Mouse (Mus musculus): ENCODE data around the gene Dact1. TPM values are rescaled to one million over a fixed set of nuclear protein-coding genes. Genes with fewer than 3 reads are reported as not detected.

Dact1 gene
- polyA plus RNA-seq, 1 experiment = 4.2 TPM

GRCm38 (mm10) chr12:71354656-71355055 is 45.0 kb downstream of the Dact1 start:
- H3K4me3 ChIP-seq (ENCODE audit: low read depth, low read length) = no peak overlapping the region

GRCm38 (mm10) chr12:71355092-71355491 is 45.4 kb downstream of the Dact1 start:
- WGBS = 34% methylated on average over 3 of the region's 3 CpGs
- Histone ChIP-seq H3K27ac (ENCODE audit: insufficient read depth, low read depth, low read length) (no peak overlapping the region), H3K27me3 (ENCODE audit: control insufficient read depth, insufficient read depth, low read length) (no peaks in the 10 kb centered on the region), H3K4me1 (ENCODE audit: control insufficient read depth, insufficient read depth, insufficient read length, low read length) (no peaks in the 10 kb centered on the region; the same call in 1 of the 2 replicates), H3K36me3 (ENCODE audit: control insufficient read depth, insufficient read depth, low read length) (no peaks in the 10 kb centered on the region), H3K4me3 (ENCODE audit: low read depth, low read length) (no peak overlapping the region)
- TF ChIP-seq POLR2A (IDR thresholded peaks at IDR 0.05; ENCODE audit: low read depth, low read length) (no peak), CTCF (IDR thresholded peaks at IDR 0.05; ENCODE audit: extremely low read depth, insufficient read length, insufficient replicate concordance, low read depth, low read length) (no peak)

More at GRCm38 (mm10) chr12:71354656-71355055, 45.0 kb downstream of the Dact1 start:
- Histone ChIP-seq H3K27ac (ENCODE audit: insufficient read depth, low read depth, low read length) (no peak overlapping the region), H3K4me1 (ENCODE audit: control insufficient read depth, insufficient read depth, insufficient read length, low read length) (no peaks in the 10 kb centered on the region; the same call in 1 of the 2 replicates), H3K36me3 (ENCODE audit: control insufficient read depth, insufficient read depth, low read length) (no peaks in the 10 kb centered on the region), H3K27me3 (ENCODE audit: control insufficient read depth, insufficient read depth, low read length) (no peaks in the 10 kb centered on the region)
- TF ChIP-seq POLR2A (IDR thresholded peaks at IDR 0.05; ENCODE audit: low read depth, low read length) = no peak
- no peak for TF ChIP-seq CTCF (IDR thresholded peaks at IDR 0.05; ENCODE audit: extremely low read depth, insufficient read length, insufficient replicate concordance, low read depth, low read length)
- WGBS = 76% methylated on average over 10 of the region's 10 CpGs

GRCm38 (mm10) chr12:71361616-71362015 is 51.9 kb downstream of the Dact1 start:
- WGBS = 85% methylated on average over 7 of the region's 7 CpGs
- Histone ChIP-seq H3K27ac (ENCODE audit: insufficient read depth, low read depth, low read length) (no peak overlapping the region), H3K4me1 (ENCODE audit: control insufficient read depth, insufficient read depth, insufficient read length, low read length) (no peaks in the 10 kb centered on the region), H3K36me3 (ENCODE audit: control insufficient read depth, insufficient read depth, low read length) (no peaks in the 10 kb centered on the region), H3K27me3 (ENCODE audit: control insufficient read depth, insufficient read depth, low read length) (no peaks in the 10 kb centered on the region), H3K4me3 (ENCODE audit: low read depth, low read length) (no peak overlapping the region)
- TF ChIP-seq POLR2A (IDR thresholded peaks at IDR 0.05; ENCODE audit: low read depth, low read length) (no peak), CTCF (IDR thresholded peaks at IDR 0.05; ENCODE audit: extremely low read depth, insufficient read length, insufficient replicate concordance, low read depth, low read length) (no peak)

DNA sequence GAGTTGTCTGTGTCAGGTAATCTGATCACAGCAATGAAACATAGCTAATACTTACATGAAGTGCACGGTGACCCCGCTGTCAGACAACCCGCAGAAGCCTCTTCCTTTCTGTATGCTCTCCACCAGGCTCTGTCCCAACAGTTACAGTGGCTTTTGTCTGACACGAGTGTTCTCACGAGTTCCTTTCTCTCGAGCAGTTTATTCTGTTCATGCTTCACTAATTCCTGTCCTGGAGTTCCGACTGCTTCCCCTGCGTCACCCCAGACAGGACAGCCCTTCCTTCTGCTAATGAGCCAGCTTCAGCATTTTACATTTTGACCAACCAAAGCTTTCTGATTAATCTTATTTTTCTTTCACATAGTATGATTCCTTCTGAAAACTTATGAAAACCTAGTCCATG is 52.7 kb downstream of the Dact1 start:
- H3K36me3 ChIP-seq (ENCODE audit: control insufficient read depth, insufficient read depth, low read length) = no peaks in the 10 kb centered on the region
- WGBS = 90% methylated on average over 8 of the region's 8 CpGs

GRCm38 (mm10) chr12:71364106-71364505 is 54.4 kb downstream of the Dact1 start:
- WGBS = 64% methylated on average over 7 of the region's 7 CpGs
- no peaks in the 10 kb centered on the region for H3K27me3 ChIP-seq (ENCODE audit: control insufficient read depth, insufficient read depth, low read length)
- no peak overlapping the region for H3K4me3 ChIP-seq (ENCODE audit: low read depth, low read length)
- H3K4me1 ChIP-seq (ENCODE audit: control insufficient read depth, insufficient read depth, insufficient read length, low read length) = no peaks in the 10 kb centered on the region
- H3K36me3 ChIP-seq (ENCODE audit: control insufficient read depth, insufficient read depth, low read length) = no peaks in the 10 kb centered on the region
- H3K27ac ChIP-seq (ENCODE audit: insufficient read depth, low read depth, low read length) = no peak overlapping the region
- no peak for TF ChIP-seq POLR2A (IDR thresholded peaks at IDR 0.05; ENCODE audit: low read depth, low read length)
- no peak for TF ChIP-seq CTCF (IDR thresholded peaks at IDR 0.05; ENCODE audit: extremely low read depth, insufficient read length, insufficient replicate concordance, low read depth, low read length)

More for the DNA sequence above, 52.7 kb downstream of the Dact1 start:
- Histone ChIP-seq H3K4me3 (ENCODE audit: low read depth, low read length) (no peak overlapping the region), H3K27ac (ENCODE audit: insufficient read depth, low read depth, low read length) (no peak overlapping the region), H3K27me3 (ENCODE audit: control insufficient read depth, insufficient read depth, low read length) (no peaks in the 10 kb centered on the region), H3K4me1 (ENCODE audit: control insufficient read depth, insufficient read depth, insufficient read length, low read length) (no peaks in the 10 kb centered on the region)
- no peak for TF ChIP-seq POLR2A (IDR thresholded peaks at IDR 0.05; ENCODE audit: low read depth, low read length)
- no peak for TF ChIP-seq CTCF (IDR thresholded peaks at IDR 0.05; ENCODE audit: extremely low read depth, insufficient read length, insufficient replicate concordance, low read depth, low read length)

DNA sequence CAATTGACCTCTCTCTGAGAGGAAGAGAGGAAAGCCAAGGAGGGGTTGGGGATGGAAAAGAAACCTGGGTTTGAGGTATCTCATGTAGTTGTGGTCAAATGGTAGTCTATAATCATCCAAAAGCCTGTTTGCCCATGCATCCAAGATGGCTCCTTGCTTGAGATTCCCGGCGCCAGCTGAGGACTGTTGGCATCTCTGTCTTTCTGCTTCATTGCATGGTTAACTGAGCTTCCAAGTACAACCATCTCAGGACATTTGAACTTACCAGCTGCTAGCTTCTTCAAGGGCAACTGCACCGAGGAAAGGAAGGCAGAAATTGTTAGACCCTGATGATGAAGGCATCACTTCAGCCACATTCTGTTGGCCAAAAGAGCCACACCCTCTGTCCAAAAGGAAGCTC is 54.8 kb downstream of the Dact1 start:
- H3K4me1 ChIP-seq (ENCODE audit: control insufficient read depth, insufficient read depth, insufficient read length, low read length) = no peaks in the 10 kb centered on the region
- TF ChIP-seq POLR2A (IDR thresholded peaks at IDR 0.05; ENCODE audit: low read depth, low read length) (no peak), CTCF (IDR thresholded peaks at IDR 0.05; ENCODE audit: extremely low read depth, insufficient read length, insufficient replicate concordance, low read depth, low read length) (no peak)
- H3K27ac ChIP-seq (ENCODE audit: insufficient read depth, low read depth, low read length) = no peak overlapping the region
- no peaks in the 10 kb centered on the region for H3K36me3 ChIP-seq (ENCODE audit: control insufficient read depth, insufficient read depth, low read length)
- WGBS = 91% methylated on average over 3 of the region's 3 CpGs
- no peaks in the 10 kb centered on the region for H3K27me3 ChIP-seq (ENCODE audit: control insufficient read depth, insufficient read depth, low read length)
- H3K4me3 ChIP-seq (ENCODE audit: low read depth, low read length) = no peak overlapping the region

- Histone ChIP-seq H3K4me3 (ENCODE audit: low read depth, low read length) (no peak overlapping the region), H3K36me3 (ENCODE audit: control insufficient read depth, insufficient read depth, low read length) (no peaks in the 10 kb centered on the region), H3K27me3 (ENCODE audit: control insufficient read depth, insufficient read depth, low read length) (no peaks in the 10 kb centered on the region), H3K4me1 (ENCODE audit: control insufficient read depth, insufficient read depth, insufficient read length, low read length) (no peaks in the 10 kb centered on the region), H3K27ac (ENCODE audit: insufficient read depth, low read depth, low read length) (no peak overlapping the region)
- WGBS = 61% methylated on average over 7 of the region's 7 CpGs
- TF ChIP-seq CTCF (IDR thresholded peaks at IDR 0.05; ENCODE audit: extremely low read depth, insufficient read length, insufficient replicate concordance, low read depth, low read length) = no peak
- TF ChIP-seq POLR2A (IDR thresholded peaks at IDR 0.05; ENCODE audit: low read depth, low read length) = no peak
Observed at GRCm38 (mm10) chr12:71365208-71365607, 55.5 kb downstream of the Dact1 start.

All from small intestine, adult 2 months (tissue).